Mouse (Mus musculus) bone marrow, adult 2 months (tissue): ENCODE data around the gene Coa7.

Experiments
- CTCF ChIP-seq: fragments of 200-500 bp; IDR thresholded peaks from 2 replicates; pipeline ENCODE4 v1.5.1; 2011; ENCODE audit warnings: low read length, control low read depth; ENCODE audit not compliant: control insufficient read depth, insufficient read depth
- POLR2A ChIP-seq: fragments of 200-500 bp; IDR thresholded peaks from 2 replicates; pipeline ENCODE4 v1.6.1; 2011; ENCODE audit warnings: low read depth, mild to moderate bottlenecking, control low read depth, low read length, borderline replicate concordance; ENCODE audit not compliant: control insufficient read depth

- TF ChIP-seq POLR2A (no peak), CTCF (no peak)
Measured at GRCm38 (mm10) chr4:108350819-108351218, 22.9 kb downstream of the Coa7 start.
